In the genomic region with DNA sequence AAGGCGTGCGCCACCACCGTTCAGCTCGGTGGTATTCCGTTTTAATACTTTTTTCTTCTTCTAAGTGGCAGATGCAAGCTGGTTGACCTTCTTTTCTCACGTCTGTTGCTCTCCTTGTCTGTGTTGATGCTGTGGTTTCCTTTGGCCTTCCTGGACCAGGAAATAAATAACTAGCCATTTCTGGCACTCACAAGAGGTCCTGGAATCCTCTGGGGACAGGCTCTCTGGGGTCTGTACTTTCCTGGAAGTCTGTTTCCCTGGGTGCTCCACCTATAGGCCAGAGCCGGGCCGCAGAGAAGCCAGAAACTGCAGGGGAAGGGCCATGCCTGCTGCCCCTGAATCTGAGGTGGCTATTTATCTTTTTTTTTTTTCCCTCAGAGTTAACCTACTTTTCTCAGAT, we compare ENCODE assay signal across 27 mouse cellular contexts. TPM values are rescaled to one million over a fixed set of nuclear protein-coding genes. Genes with fewer than 3 reads are reported as not detected.
DNase-seq lines count a peak whose midpoint lies in the region; ATAC-seq and TF ChIP-seq lines count a peak whose summit lies in the region.
"Had no signal": no experiment of that assay in that cellular context is flagged by ENCODE, and none has a peak within 500 bp of the region (broad histone marks: within the 10 kb centered on the region; RNA-seq: fewer than 3 reads in every experiment).

No protein-coding gene starts in this region.

- intact Hi-C loops in heart, adult 2 months (cut with DNase I): no loop called here

- no peaks in the 10 kb centered on the region for H3K27me3 ChIP-seq in heart, adult 2 months (ENCODE audit: control insufficient read depth, insufficient read depth, low read length)
- no peaks in the 10 kb centered on the region for H3K27me3 ChIP-seq in heart, embryonic 11.5 days (ENCODE audit: control insufficient read depth, insufficient read depth, low read length)
- H3K27me3 ChIP-seq in kidney, postnatal 0 days (ENCODE audit: insufficient read depth, low read length): no peaks in the 10 kb centered on the region
- H3K27me3 ChIP-seq in midbrain, postnatal 0 days (ENCODE audit: insufficient read depth, low read length): no peaks in the 10 kb centered on the region
- no peaks in the 10 kb centered on the region for H3K27me3 ChIP-seq in midbrain, embryonic 13.5 days
- no peaks in the 10 kb centered on the region for H3K27me3 ChIP-seq in stomach, postnatal 0 days (ENCODE audit: control insufficient read depth, insufficient read depth, low read length)
- H3K27me3 ChIP-seq: embryonic facial prominence, embryonic 13.5 days; forebrain, embryonic 15.5 days; heart, embryonic 15.5 days; liver, embryonic 12.5 days had no signal

- H3K79me2 ChIP-seq in heart, adult 2 months (replicated peaks; ENCODE audit: control insufficient read depth, insufficient read depth, low read length): peaks cover 6% of the 10 kb centered on the region; the same call in 1 of the 2 replicates

- H3K9ac ChIP-seq in heart, adult 2 months (ENCODE audit: low read depth, low read length): no peak overlapping the region
- H3K9ac ChIP-seq in heart, embryonic 11.5 days (ENCODE audit: low read depth, low read length): no peak overlapping the region
- H3K9ac ChIP-seq in kidney, postnatal 0 days (ENCODE audit: low read depth, low read length): no peak overlapping the region
- H3K9ac ChIP-seq in midbrain, postnatal 0 days (replicated peaks; ENCODE audit: low read length, poor library complexity, severe bottlenecking): no peak overlapping the region
- H3K9ac ChIP-seq in midbrain, embryonic 13.5 days (replicated peaks): no peak overlapping the region
- no peak overlapping the region for H3K9ac ChIP-seq in stomach, postnatal 0 days (ENCODE audit: low read length)
- H3K9ac ChIP-seq: embryonic facial prominence, embryonic 13.5 days; forebrain, embryonic 15.5 days; heart, embryonic 15.5 days; hindbrain, embryonic 14.5 days; liver, embryonic 12.5 days; liver, postnatal 0 days had no signal

- H3K36me3 ChIP-seq in heart, adult 2 months (ENCODE audit: control insufficient read depth, insufficient read depth, low read length): peaks cover 10% of the 10 kb centered on the region; the same call in 1 of the 2 replicates
- no peaks in the 10 kb centered on the region for H3K36me3 ChIP-seq in heart, embryonic 11.5 days (ENCODE audit: control insufficient read depth, insufficient read depth, low read length)
- H3K36me3 ChIP-seq in kidney, postnatal 0 days (ENCODE audit: insufficient read depth, low read length): no peaks in the 10 kb centered on the region
- H3K36me3 ChIP-seq in midbrain, postnatal 0 days (ENCODE audit: insufficient read depth, low read length): no peaks in the 10 kb centered on the region
- no peaks in the 10 kb centered on the region for H3K36me3 ChIP-seq in midbrain, embryonic 13.5 days
- no peaks in the 10 kb centered on the region for H3K36me3 ChIP-seq in stomach, postnatal 0 days (ENCODE audit: control insufficient read depth, insufficient read depth, low read length)
- H3K36me3 ChIP-seq: embryonic facial prominence, embryonic 13.5 days; forebrain, embryonic 15.5 days; heart, embryonic 15.5 days; liver, embryonic 12.5 days had no signal

- TF ChIP-seq EP300 in heart, adult 2 months (IDR thresholded peaks at IDR 0.05; ENCODE audit: insufficient read depth, low read depth, low read length): no peak
- no peak for TF ChIP-seq EP300 in stomach, postnatal 0 days (optimal IDR thresholded peaks at IDR 0.05)

- TF ChIP-seq CTCF in heart, adult 2 months (IDR thresholded peaks at IDR 0.05): peak; percentile 41
- peak; percentile 28; the same call in 1 of the 2 replicates for TF ChIP-seq CTCF in kidney, postnatal 0 days (IDR thresholded peaks at IDR 0.05; ENCODE audit: low read depth)
- peak; percentile 15; the same call in 1 of the 2 replicates for TF ChIP-seq CTCF in midbrain, postnatal 0 days (IDR thresholded peaks at IDR 0.05)
- peak; percentile 16; the same call in 1 of the 2 replicates for TF ChIP-seq CTCF in stomach, postnatal 0 days (IDR thresholded peaks at IDR 0.05; ENCODE audit: low read depth)

- peaks cover 27% of the 10 kb centered on the region for H3K4me1 ChIP-seq in heart, adult 2 months (ENCODE audit: control insufficient read depth, insufficient read depth, low read length)
- H3K4me1 ChIP-seq in heart, embryonic 11.5 days (ENCODE audit: control insufficient read depth, insufficient read depth, low read length): peaks cover 40% of the 10 kb centered on the region
- H3K4me1 ChIP-seq in kidney, postnatal 0 days (replicated peaks; ENCODE audit: insufficient read depth, low read length): 0 out of 2 replicates have a peak, but pooled peaks cover 19% of the 10 kb centered on the region
- H3K4me1 ChIP-seq in midbrain, postnatal 0 days (ENCODE audit: insufficient read depth, low read length): peaks cover 3% of the 10 kb centered on the region; the same call in 1 of the 2 replicates
- H3K4me1 ChIP-seq in midbrain, embryonic 13.5 days (replicated peaks): peaks cover 64% of the 10 kb centered on the region
- peaks cover 11% of the 10 kb centered on the region for H3K4me1 ChIP-seq in stomach, postnatal 0 days (replicated peaks; ENCODE audit: control insufficient read depth, insufficient read depth)

- ATAC-seq in heart, embryonic 11.5 days (replicated peaks; ENCODE audit: insufficient number of reproducible peaks, low FRiP score, low TSS enrichment): no peak
- no peak for ATAC-seq in kidney, postnatal 0 days (replicated peaks; ENCODE audit: low FRiP score, low read depth)
- no peak for ATAC-seq in midbrain, postnatal 0 days (ENCODE audit: low FRiP score)
- ATAC-seq in midbrain, embryonic 13.5 days: no peak
- no peak for ATAC-seq in stomach, postnatal 0 days (ENCODE audit: low FRiP score, low TSS enrichment)
- ATAC-seq: activated CD4-positive, CD25-positive, alpha-beta regulatory T cell, adult 4 months; forebrain, embryonic 15.5 days; intestine, postnatal 0 days; liver, embryonic 12.5 days; liver, postnatal 0 days had no signal

- peak; percentile 48 to 50 for DNase-seq in heart, adult 2 months
- no peak for DNase-seq in kidney, postnatal 0 days (ENCODE audit: low spot score)
- DNase-seq in kidney, postnatal 25 days: no peak
- no peak for DNase-seq in midbrain, postnatal 0 days (ENCODE audit: low spot score)
- DNase-seq in stomach, postnatal 0 days (ENCODE audit: low spot score): no peak
- DNase-seq: adrenal gland, adult 8-10 months; B cell, adult 2 months; cerebellum, adult 11 months; cerebellum, postnatal 10 days; kidney, postnatal 14 days; layer of hippocampus, postnatal 36 days; left cerebral cortex, postnatal 4 days; liver, postnatal 0 days; lung, postnatal 14 days; thymus, adult 2 months; thymus, postnatal 36 days had no signal

- H3K9me3 ChIP-seq in heart, embryonic 11.5 days (replicated peaks; ENCODE audit: control insufficient read depth, low read length): no peaks in the 10 kb centered on the region
- no peaks in the 10 kb centered on the region for H3K9me3 ChIP-seq in kidney, postnatal 0 days (replicated peaks; ENCODE audit: low read length)
- no peaks in the 10 kb centered on the region for H3K9me3 ChIP-seq in midbrain, postnatal 0 days (ENCODE audit: low read length)
- no peaks in the 10 kb centered on the region for H3K9me3 ChIP-seq in midbrain, embryonic 13.5 days
- no peaks in the 10 kb centered on the region for H3K9me3 ChIP-seq in stomach, postnatal 0 days (ENCODE audit: control insufficient read depth, low read length)
- H3K9me3 ChIP-seq: embryonic facial prominence, embryonic 13.5 days; forebrain, embryonic 10.5 days; forebrain, embryonic 15.5 days; heart, embryonic 15.5 days; liver, embryonic 12.5 days had no signal

- H3K4me2 ChIP-seq in heart, embryonic 11.5 days: no peak overlapping the region
- H3K4me2 ChIP-seq in kidney, postnatal 0 days (ENCODE audit: low read length): no peak overlapping the region
- no peak overlapping the region for H3K4me2 ChIP-seq in midbrain, postnatal 0 days (ENCODE audit: low read depth, low read length, poor library complexity, severe bottlenecking)
- H3K4me2 ChIP-seq in midbrain, embryonic 13.5 days (replicated peaks): no peak overlapping the region
- H3K4me2 ChIP-seq in stomach, postnatal 0 days (replicated peaks; ENCODE audit: low read depth): no peak overlapping the region
- H3K4me2 ChIP-seq: embryonic facial prominence, embryonic 13.5 days; forebrain, embryonic 15.5 days; heart, embryonic 15.5 days; hindbrain, embryonic 14.5 days; liver, embryonic 12.5 days; midbrain, embryonic 11.5 days had no signal

- no peak overlapping the region for H3K4me3 ChIP-seq in heart, adult 2 months
- H3K4me3 ChIP-seq in heart, embryonic 11.5 days (ENCODE audit: low read depth, low read length): no peak overlapping the region
- no peak overlapping the region for H3K4me3 ChIP-seq in kidney, postnatal 0 days (replicated peaks; ENCODE audit: low read depth, low read length)
- H3K4me3 ChIP-seq in midbrain, postnatal 0 days (ENCODE audit: low read depth, low read length): no peak overlapping the region
- H3K4me3 ChIP-seq in midbrain, embryonic 13.5 days (replicated peaks): no peak overlapping the region
- no peak overlapping the region for H3K4me3 ChIP-seq in stomach, postnatal 0 days (ENCODE audit: low read depth, low read length)
- H3K4me3 ChIP-seq: embryonic facial prominence, embryonic 13.5 days; forebrain, embryonic 10.5 days; forebrain, embryonic 15.5 days; heart, embryonic 15.5 days; liver, embryonic 12.5 days had no signal

- no peak for TF ChIP-seq POLR2A in heart, adult 2 months (IDR thresholded peaks at IDR 0.05; ENCODE audit: insufficient read depth, low read depth, low read length)

- peak overlapping the region; percentile 71 for H3K27ac ChIP-seq in heart, adult 2 months
- no peak overlapping the region for H3K27ac ChIP-seq in heart, embryonic 11.5 days (ENCODE audit: low read depth, low read length)
- no peak overlapping the region for H3K27ac ChIP-seq in kidney, postnatal 0 days
- H3K27ac ChIP-seq in midbrain, postnatal 0 days (ENCODE audit: low read depth, low read length): no peak overlapping the region
- H3K27ac ChIP-seq in midbrain, embryonic 13.5 days: no peak overlapping the region
- no peak overlapping the region for H3K27ac ChIP-seq in stomach, postnatal 0 days (replicated peaks)
- H3K27ac ChIP-seq: embryonic facial prominence, embryonic 13.5 days; forebrain, embryonic 15.5 days; heart, embryonic 15.5 days; hindbrain, embryonic 14.5 days; liver, embryonic 12.5 days had no signal

- 45% methylated on average over 8 of the region's 8 CpGs for WGBS in heart, adult 2 months
- WGBS in heart, embryonic 11.5 days (ENCODE audit: insufficient replicate concordance): 70% methylated on average over 8 of the region's 8 CpGs
- 66% methylated on average over 8 of the region's 8 CpGs for WGBS in kidney, postnatal 0 days
- 78% methylated on average over 8 of the region's 8 CpGs for WGBS in midbrain, postnatal 0 days
- WGBS in midbrain, embryonic 13.5 days: 79% methylated on average over 8 of the region's 8 CpGs
- WGBS in stomach, postnatal 0 days: 72% methylated on average over 8 of the region's 8 CpGs

RNA-seq across cellular contexts. Expression of gene Pik3c2b, which starts 8.9 kb away (rescaled TPM):
- total RNA-seq in heart, adult 2 months (2021): 10 to 100 TPM; 14.6 to 19.4 TPM
- 19.9 and 22.0 TPM in 2 replicates for polyA plus RNA-seq in heart, adult 2 months (2012; rRNA removed)
- 7.7 and 10.3 TPM in 2 replicates for polyA plus RNA-seq in heart, embryonic 11.5 days (2014; fragmentation: Nextera tagmentation; extraction: Ambion mirVana)
- polyA plus RNA-seq in kidney, postnatal 0 days (2015; fragmentation: Nextera tagmentation; extraction: Ambion mirVana): 3.0 and 3.2 TPM in 2 replicates
- 21.3 and 28.5 TPM in 2 replicates for total RNA-seq in midbrain, postnatal 0 days (2014; rRNA removed)
- 8.4 and 9.2 TPM in 2 replicates for polyA plus RNA-seq in midbrain, postnatal 0 days (2015; fragmentation: Nextera tagmentation; extraction: Ambion mirVana)
- polyA plus RNA-seq in midbrain, embryonic 13.5 days (2015; fragmentation: Nextera tagmentation; extraction: Ambion mirVana): 14.6 and 17.0 TPM in 2 replicates
- polyA plus RNA-seq in stomach, postnatal 0 days (2015; fragmentation: Nextera tagmentation; extraction: Ambion mirVana): 4.2 and 4.7 TPM in 2 replicates

RNA-seq across cellular contexts. Expression of gene Mdm4, which starts 24.0 kb away (rescaled TPM):
- total RNA-seq in heart, adult 2 months (2021): 10 to 100 TPM; 23.7 to 25.9 TPM
- polyA plus RNA-seq in heart, adult 2 months (2012; rRNA removed): 22.9 and 43.2 TPM in 2 replicates
- polyA plus RNA-seq in heart, embryonic 11.5 days (2014; fragmentation: Nextera tagmentation; extraction: Ambion mirVana): 34.4 and 41.2 TPM in 2 replicates
- polyA plus RNA-seq in kidney, postnatal 0 days (2015; fragmentation: Nextera tagmentation; extraction: Ambion mirVana): 16.7 and 17.5 TPM in 2 replicates
- total RNA-seq in midbrain, postnatal 0 days (2014; rRNA removed): 54.4 and 84.5 TPM in 2 replicates
- 28.2 and 28.9 TPM in 2 replicates for polyA plus RNA-seq in midbrain, postnatal 0 days (2015; fragmentation: Nextera tagmentation; extraction: Ambion mirVana)
- 42.3 and 46.1 TPM in 2 replicates for polyA plus RNA-seq in midbrain, embryonic 13.5 days (2015; fragmentation: Nextera tagmentation; extraction: Ambion mirVana)
- polyA plus RNA-seq in stomach, postnatal 0 days (2015; fragmentation: Nextera tagmentation; extraction: Ambion mirVana): 11.1 and 11.3 TPM in 2 replicates

Comparison
In these comparisons a context has a peak if more than half of its experiments do, and no peak if none do; other contexts are left out.
1. DNase-seq: peak in heart, adult 2 months (2 of 2); none in kidney, postnatal 0 days (single experiment), kidney, postnatal 25 days (0 of 2), midbrain, postnatal 0 days (single experiment) and stomach, postnatal 0 days (single experiment).
2. Peak in every context shown above with its lines, with median percentiles within 50 percentile points of each other: CTCF ChIP-seq.